Mouse (Mus musculus): ENCODE data around the gene Ulk4. TPM values are rescaled to one million over a fixed set of nuclear protein-coding genes. Genes with fewer than 3 reads are reported as not detected.

Gene Ulk4
- polyA plus RNA-seq, 2 experiments from 2014 or later = 0.25 to 2.8 TPM

DNA sequence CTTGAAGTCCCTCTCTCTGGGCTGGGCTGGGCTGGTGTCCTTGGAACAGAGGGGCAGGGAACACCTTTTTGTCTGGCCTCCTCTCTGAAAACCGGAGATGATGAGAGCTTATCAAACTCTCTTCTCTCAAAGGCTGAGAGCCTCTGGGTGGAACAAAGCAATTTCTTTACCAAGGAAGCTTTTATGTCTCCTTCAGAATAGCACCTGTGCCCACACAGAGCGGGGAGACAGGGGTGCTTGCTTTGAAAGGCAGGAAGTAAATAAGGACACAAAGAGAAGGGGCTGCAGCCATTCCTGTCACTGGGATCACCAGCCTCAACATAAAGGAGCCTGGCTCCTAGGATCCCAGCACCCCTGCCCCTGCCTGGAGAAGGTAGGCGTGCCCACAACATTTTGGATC is 266.5 kb downstream of the Ulk4 start:
- no peak for ATAC-seq

DNA sequence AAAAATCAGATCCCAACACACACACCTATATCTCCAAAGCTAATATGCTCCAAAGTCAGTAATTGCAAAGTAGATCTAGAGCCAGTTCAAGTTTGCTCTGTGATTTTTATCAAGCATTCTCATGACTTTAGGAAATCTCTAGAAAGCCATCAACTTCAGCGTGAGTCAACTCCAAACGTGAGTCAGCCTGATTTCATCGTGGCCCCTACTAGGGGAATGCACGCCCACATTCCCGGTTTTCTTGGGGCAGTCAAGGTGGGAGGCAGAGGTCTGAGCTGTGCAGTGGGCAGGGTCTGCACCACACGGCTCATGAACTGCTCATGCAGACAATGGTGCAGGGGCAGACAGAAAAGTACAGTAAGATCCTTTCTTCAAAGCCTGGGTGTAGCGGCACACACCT is 271.0 kb downstream of the Ulk4 start:
- ATAC-seq = no peak

DNA sequence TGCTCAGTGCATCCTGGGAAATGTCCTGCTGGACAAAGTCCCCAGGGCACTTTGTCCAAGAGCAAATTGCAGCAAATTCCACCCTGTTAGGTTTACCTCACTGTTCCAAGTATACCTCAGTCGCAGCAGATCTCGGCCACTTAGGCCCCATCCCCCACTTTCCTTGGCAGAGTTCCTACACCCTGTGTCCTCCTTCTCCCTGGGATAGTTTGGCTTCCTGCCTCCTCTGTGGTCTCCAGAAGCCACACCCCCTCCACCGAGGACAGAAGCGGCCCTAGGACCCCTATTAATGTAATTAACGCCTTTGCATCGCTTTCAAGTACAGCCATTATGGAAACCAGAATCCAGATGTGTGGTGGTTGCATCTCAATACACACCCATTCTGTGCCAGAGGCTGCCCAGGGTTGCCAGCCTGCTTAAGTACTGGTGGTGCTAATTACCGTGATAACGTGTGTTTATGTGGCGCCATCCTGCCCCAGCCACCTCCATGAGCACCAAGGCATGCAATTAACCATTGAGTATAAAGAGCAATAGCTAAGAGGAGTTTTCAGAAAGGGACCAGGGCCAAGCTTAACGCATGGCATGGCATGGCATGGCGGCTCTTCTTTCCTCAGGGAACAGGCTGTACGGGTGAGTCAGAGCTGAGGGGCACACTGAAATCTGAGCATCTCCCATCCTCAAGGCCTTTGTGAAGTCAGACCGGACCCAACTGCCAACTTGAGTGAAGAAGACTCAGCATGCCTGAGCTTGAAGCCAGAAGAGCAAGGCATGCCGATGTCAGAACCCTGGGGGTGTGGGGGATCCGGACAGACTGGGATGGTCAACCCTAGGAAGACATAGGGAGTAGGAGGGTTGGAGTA is 275.1 kb downstream of the Ulk4 start:
- ATAC-seq = no peak

DNA sequence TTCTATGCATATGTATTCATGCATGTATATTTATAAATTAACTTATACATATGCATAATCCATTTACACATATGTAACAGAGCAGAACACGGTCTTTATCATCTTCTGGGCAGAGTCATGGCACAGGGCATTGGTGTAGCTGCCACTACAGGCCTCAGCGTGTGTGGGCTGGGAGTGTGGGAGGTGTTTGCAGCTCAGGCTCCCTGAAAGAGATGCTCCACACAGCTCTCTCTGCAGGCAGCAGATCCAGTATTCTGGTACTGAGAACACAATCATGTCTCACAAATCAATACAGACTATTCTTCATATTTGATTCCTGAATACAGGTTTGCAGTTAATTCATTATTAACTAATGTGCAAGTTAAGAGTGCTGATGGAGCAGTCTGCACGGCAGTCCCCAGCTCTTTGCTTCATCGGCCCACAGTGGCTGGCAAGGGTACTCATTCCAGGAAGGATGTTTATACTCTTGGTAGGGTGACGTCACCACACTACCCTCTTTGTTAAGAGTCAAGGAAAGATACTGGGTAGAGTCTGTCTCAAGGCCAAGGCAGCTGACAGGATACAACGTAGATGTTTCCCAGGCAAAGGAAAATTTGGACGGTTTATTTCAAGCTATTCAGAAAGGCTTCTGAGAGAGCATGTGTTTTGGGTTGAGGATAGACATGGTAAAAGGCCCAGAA is 276.2 kb downstream of the Ulk4 start:
- no peak for ATAC-seq

GRCm38 (mm10) chr9:120998696-120999095 is 278.3 kb downstream of the Ulk4 start:
- ATAC-seq = no peak

DNA sequence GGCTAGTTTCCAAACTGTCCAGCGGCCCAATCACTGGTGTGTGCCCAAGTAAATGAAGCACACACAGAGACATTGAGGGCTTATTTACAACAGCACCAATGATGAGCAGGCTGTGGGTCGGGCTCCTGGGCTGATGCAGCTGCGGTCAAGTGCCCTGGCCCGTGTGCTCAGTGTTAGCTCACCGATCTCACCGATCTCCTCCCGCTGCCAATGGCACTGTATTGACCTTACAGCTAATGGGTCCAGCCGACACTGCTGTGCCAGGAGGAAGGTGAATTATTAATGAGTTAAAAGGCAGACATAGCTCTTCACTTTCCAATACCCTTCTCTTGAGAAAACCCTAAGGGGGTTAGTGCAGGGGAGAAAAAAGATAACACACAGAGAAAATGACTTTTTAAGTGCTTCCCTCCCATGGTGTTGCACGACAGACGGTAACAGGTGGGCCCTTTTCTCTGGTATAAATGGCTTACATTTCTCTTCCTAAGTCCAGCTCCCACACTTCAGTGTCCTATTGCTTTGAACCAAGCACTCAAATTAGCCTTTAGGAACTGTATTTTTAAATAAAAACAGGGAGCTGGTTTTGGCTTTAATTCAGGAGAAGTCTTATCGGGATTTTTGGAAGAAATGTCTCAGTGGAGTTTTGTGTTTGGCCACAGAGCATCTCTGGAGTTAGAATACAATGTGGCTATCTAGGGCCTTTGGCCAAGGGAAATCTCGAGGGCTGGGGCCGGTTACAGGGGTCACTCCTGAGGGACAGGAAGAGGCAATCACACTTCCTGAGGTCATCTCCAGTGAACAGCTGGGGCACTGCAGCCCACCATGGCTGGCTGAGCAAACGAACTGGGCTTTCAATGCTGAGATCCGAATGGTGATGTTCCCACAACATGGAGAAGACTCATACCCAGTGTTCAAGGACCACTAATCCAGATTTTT is 282.5 kb downstream of the Ulk4 start:
- no peak for ATAC-seq

DNA sequence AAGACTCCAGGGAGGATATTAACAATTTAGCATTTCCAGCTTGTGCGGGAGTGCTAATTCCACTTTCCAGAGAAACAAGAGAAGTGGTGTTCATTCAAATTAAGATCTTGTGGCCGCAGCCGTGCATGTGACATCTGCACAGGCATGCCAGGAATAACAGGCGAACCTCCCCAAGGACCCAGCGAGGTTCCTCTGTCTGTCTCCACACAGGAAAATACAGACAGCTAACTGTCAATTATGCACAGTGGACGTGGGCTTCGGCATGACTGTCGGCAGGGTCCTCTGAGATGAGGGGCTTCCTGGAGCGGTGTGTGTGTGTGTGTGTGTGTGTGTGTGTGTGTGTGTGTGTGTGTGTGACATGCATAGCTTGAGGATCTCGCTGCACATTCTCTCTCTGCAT is 284.0 kb downstream of the Ulk4 start:
- ATAC-seq = no peak

GRCm38 (mm10) chr9:120991801-120992200 is 285.2 kb downstream of the Ulk4 start:
- ATAC-seq = no peak

- ATAC-seq = no peak
These were observed 286.9 kb downstream of the Ulk4 start for GRCm38 (mm10) chr9:120989806-120990700.

GRCm38 (mm10) chr9:120988088-120988487 is 288.9 kb downstream of the Ulk4 start:
- ATAC-seq = no peak

DNA sequence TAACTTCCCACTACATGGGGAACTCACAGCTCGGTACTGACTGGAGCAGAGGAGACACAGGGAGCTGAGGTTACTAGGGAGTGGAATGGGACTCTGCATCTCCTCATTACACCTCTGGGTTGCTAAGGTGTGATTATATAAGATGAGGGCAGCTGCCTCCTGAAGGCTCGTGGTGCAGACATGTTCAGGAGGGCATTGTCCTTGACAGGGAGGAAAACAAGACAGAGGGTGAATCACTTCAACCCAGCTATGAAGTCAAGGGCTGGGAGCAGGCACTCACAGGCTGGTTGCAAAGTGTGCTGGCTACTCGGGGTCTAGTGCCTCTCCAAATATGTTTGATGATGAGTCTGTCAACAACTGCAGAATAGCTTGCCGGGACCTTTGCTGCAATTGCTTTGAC is 290.0 kb downstream of the Ulk4 start:
- no peak for ATAC-seq

- ATAC-seq = no peak
These were observed 290.7 kb downstream of the Ulk4 start for GRCm38 (mm10) chr9:120986255-120986654.

DNA sequence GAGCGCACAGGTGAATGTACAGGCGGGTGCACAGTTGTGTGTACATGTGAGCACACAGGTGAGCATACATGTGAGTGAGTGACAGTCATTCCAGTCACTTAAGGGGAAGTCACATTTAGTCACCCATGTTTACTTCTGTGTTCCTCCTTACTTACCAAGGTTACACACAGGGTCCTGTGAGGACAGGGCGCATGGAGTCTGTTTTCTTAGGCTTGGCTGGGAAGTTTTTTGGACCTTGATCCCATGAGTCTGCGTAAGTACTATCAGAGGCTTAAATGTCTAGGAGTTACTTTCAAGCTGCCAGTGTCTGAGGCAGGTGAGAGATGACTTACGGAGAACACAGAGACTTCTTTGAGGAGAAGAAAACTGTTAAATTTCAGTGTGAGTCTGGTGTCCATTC is 291.5 kb downstream of the Ulk4 start:
- ATAC-seq = no peak

DNA sequence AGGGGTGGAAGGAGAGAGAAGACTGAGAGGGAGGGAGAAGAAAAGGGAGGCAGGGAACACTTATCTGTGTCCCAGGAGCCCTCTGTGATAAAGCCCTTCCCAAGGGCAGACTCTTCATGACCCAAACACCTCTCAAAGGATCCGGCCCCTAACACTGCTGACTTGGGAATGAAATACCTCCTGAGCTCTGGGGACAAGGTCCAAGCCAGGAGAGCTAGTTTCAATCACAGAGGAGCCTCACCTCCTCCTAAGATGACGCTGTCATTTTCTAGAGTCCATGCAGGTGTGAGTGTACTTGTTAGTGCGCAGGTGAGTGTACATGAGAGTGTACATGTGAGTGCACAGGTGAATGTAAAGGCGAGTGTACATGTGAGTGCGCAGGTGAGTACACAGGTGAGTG is 292.0 kb downstream of the Ulk4 start:
- ATAC-seq = no peak

DNA sequence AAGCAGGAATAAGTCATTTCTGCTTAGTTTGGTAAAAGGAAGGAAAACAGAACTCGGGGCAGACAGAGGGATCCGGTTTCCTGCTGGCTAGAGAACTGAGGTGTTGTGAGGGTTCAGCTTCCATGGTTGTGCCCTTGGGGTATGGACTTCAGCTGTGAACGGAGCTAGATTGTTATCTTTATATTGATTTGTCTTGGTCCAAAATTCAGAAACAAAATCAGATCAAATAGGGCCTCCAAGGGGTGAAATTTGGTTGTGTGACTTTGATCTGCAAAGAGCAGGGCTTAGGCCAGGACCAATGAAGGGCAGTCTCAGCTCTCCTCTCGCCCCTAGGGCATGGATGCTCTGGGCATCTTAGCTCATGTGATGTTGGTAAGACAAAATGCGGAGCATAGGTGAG is 292.5 kb downstream of the Ulk4 start:
- no peak for ATAC-seq

- no peak for ATAC-seq
These were observed 293.1 kb downstream of the Ulk4 start for GRCm38 (mm10) chr9:120983849-120984248.

GRCm38 (mm10) chr9:120981777-120982176 is 295.2 kb downstream of the Ulk4 start:
- no peak for ATAC-seq

- no peak for ATAC-seq
These were observed 300.1 kb downstream of the Ulk4 start for GRCm38 (mm10) chr9:120976856-120977255.

GRCm38 (mm10) chr9:120976158-120976557 is 300.8 kb downstream of the Ulk4 start:
- no peak for ATAC-seq

- no peak for ATAC-seq
These were observed 302.8 kb downstream of the Ulk4 start for GRCm38 (mm10) chr9:120974209-120974608.

DNA sequence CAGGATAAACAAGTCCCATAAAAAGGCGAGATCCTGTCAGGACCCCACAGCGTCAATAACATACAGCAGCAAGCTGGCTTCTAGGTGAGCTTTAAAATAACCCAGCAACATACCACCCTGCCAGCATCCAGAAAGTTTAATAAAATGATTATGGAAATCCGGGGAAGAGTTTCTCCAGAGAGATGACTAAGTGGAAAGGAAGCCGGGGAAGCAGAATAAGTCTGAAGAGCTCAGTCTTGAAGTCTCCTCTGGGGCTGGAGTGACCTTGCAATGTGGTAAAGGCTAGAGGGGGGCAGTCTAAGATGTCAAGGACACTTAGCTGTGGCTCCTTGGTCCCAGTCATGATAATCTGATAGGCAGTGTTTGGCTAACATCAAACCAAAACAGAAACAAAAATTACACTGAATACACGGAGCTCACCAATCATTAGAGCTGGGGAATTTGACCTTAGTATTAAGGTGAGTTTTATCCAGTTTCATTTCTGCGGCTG is 303.9 kb downstream of the Ulk4 start:
- ATAC-seq = no peak

GRCm38 (mm10) chr9:120965007-120965406 is 312.0 kb downstream of the Ulk4 start:
- ATAC-seq = no peak
